Mouse (Mus musculus) brain, embryonic 14.5 days (tissue): ENCODE measurements around the gene Gm49368. TPM values are rescaled to one million over a fixed set of nuclear protein-coding genes. Genes with fewer than 3 reads are reported as not detected.

Experiments
- DNase-seq: peaks from one replicate; pipeline ENCODE4 v3.0.0-alpha.2; 2011; ENCODE audit warnings: low read depth
- CTCF ChIP-seq: fragments of 200-500 bp; IDR thresholded peaks from 2 replicates; pipeline ENCODE4 v1.5.1; 2012; ENCODE audit warnings: inconsistent platforms, mild to moderate bottlenecking, moderate library complexity, borderline replicate concordance; ENCODE audit not compliant: insufficient read depth, insufficient read length; ENCODE audit errors: extremely low read depth
- POLR2A ChIP-seq: fragments of 200-500 bp; IDR thresholded peaks from 2 replicates; pipeline ENCODE4 v1.6.1; 2012; ENCODE audit warnings: mild to moderate bottlenecking, inconsistent platforms, borderline replicate concordance; ENCODE audit not compliant: poor library complexity, insufficient read depth, insufficient read length, severe bottlenecking; ENCODE audit errors: extremely low read depth
- polyA plus RNA-seq: library from polyadenylated mRNA; depleted of rRNA; stranded (reverse); fragments of >200 nt; gene quantifications from 2 replicates; pipeline ENCODE4 v1.2.3, GENCODE M21; 2012

Gene Gm49368
- polyA plus RNA-seq, 1 experiment: not detected

DNA sequence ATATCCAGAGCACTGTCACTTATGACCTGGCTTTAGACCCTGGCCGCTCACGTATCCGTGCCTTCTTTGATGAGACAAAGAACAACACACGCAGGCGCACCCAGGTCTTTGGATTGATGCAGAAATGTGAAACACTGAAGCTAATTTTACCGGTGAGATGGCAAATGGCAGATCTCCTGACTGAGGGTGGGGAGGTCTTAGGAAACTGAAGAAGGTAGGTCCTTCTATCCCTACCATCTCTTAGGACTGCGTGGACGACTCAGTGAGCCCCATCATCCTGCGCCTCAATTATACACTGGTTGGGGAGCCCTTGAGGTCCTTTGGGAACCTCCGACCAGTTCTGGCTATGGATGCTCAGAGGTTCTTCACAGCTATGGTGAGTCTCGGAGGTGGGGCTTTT is 49.6 kb downstream of the Gm49368 start:
- DNase-seq: no peak
- TF ChIP-seq CTCF (no peak), POLR2A (no peak)

DNA sequence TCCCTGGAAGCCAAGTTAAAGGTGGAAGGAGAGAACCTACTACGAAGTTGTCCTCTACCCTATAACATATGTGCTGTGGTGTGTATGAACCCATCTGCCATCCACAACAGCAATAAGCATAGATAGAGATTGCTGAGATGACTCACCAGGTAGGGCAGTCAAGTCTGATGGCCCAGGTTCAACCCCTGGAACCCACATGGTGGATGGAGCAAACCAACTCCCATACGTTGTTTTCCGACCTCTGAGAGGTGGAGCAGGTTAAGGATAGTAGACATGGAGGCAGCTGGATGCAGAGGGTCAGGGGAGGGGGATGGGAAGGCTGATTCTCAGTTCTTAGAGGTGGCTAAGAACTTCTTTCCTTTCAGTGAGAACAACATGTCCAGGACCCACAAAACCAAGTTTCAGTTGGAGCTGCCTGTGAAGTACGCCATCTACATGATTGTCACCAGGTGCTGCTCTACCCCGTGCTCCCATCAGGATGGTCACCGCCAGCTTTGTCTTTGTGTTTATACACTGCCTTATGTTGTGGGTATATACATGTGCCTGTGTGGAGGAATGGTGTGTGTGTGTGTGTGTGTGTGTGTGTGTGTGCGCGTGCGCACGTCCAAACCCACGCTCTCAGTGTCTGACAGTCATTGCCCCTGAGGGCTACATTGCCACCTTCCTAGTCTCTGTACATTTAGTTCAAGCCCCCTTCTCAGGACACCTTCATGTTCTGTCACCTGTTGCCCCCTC is 52.1 kb downstream of the Gm49368 start:
- no peak for DNase-seq
- TF ChIP-seq CTCF (no peak), POLR2A (no peak)

- TF ChIP-seq POLR2A (no peak), CTCF (no peak)
- no peak for DNase-seq
Observed at GRCm38 (mm10) chr7:128115211-128115958, 52.9 kb downstream of the Gm49368 start.

DNA sequence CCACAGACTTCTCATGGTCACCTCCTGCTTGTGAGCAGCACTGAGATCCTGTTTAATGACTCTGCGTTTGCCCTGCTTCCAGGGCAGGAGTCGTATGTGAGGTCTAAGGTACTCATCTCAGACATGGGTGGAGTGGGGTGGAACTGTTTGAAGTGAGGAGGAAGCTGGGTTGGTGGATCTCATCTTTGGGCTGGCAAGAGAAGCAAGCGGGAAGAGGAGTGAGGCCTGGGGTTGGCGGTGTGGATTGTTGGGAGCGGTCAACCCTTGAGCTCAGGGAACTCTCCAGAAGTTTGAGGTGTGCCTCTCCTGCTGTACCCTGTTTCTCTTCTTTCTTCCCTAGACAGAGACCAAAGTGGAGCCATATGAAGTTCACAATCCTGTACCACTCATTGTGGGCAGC is 53.9 kb downstream of the Gm49368 start:
- no peak for TF ChIP-seq CTCF
- TF ChIP-seq POLR2A: no peak
- DNase-seq: no peak

DNA sequence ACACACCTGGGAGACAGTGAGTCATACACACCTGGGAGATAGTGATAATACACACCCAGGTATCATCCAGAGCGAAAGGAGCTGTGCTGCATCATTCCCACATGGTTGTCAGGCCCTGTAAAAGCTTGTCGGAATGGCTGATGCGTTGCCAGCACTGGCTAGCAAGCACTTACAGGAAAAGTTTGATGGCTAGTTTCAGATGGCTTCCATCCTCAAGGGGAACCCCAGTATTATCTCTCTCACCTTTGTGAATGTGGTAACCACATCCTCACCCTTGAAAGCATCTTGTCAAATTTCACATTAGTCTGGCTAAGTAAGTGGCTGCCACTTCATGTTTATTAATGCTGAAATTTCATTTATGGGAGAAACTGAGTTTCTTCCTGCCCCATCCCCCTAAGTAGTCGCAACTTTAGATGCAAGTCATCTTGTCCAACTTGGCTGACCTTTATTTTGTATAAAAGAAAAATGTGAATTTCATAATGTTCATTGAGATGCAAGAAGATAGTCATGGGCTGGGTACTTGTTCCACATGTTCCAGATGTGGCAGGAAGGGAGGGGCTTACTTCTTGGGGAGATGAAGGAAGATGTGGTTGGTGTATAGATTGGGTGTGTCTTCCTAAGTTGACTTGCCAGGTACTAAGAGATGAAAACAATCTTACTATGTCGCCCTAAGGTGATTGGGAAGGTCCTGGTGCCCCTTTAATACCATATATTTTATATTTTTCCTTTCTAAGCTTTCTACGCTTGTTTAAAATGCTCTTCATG is 57.4 kb downstream of the Gm49368 start:
- TF ChIP-seq POLR2A (no peak), CTCF (no peak)
- no peak for DNase-seq

GRCm38 (mm10) chr7:128128741-128129720 is 66.5 kb downstream of the Gm49368 start, which contains the start of gene Itgax:
Gene Itgax, plus strand, starts transcription at chr7:128129547.
- no peak for TF ChIP-seq CTCF
- no peak for TF ChIP-seq POLR2A
- DNase-seq: no peak

- DNase-seq: no peak
- no peak for TF ChIP-seq POLR2A
- no peak for TF ChIP-seq CTCF
Observed at GRCm38 (mm10) chr7:128132148-128132547, 69.7 kb downstream of the Gm49368 start.

GRCm38 (mm10) chr7:128133596-128133995 is 71.1 kb downstream of the Gm49368 start:
- no peak for TF ChIP-seq CTCF
- TF ChIP-seq POLR2A: no peak
- DNase-seq: no peak

- DNase-seq: no peak
- TF ChIP-seq POLR2A: no peak
- no peak for TF ChIP-seq CTCF
Observed at GRCm38 (mm10) chr7:128136927-128137326, 74.4 kb downstream of the Gm49368 start.

- TF ChIP-seq CTCF (no peak), POLR2A (no peak)
- no peak for DNase-seq
Observed at GRCm38 (mm10) chr7:128139611-128140010, 77.1 kb downstream of the Gm49368 start.

DNA sequence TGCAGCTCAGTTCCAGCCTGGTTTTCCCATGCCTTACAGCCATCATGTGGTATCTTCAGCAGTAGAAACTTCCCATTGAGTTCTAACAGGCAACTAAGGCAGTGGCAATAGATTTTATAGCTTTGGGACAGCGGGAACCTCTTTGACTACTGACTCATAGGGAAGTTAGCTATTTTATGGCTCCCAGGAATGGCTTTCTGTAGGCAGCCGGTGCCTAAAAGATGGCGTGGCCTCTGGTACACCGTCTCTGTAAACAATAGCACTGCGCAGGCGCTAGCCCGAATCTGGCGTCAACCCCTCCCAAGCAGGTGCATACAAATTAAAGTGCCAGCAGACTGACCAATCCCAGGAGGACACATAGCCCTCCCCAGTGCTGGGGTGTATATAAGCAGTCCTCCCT is 88.5 kb downstream of the Gm49368 start:
- no peak for TF ChIP-seq CTCF
- TF ChIP-seq POLR2A: no peak
- no peak for DNase-seq
